Mouse (Mus musculus): ENCODE measurements at regions not wholly inside any gene's neighbourhood (a gene's known extent, or its start where the extent isn't known, plus 50 kb on each side); places are given as distances from the start of the nearest gene placed in this dataset.
"Not testable (repeated sequence)": the region's sequence is repeated elsewhere in the genome, so short reads cannot be mapped to it uniquely, and the experiment has no call there.

DNA sequence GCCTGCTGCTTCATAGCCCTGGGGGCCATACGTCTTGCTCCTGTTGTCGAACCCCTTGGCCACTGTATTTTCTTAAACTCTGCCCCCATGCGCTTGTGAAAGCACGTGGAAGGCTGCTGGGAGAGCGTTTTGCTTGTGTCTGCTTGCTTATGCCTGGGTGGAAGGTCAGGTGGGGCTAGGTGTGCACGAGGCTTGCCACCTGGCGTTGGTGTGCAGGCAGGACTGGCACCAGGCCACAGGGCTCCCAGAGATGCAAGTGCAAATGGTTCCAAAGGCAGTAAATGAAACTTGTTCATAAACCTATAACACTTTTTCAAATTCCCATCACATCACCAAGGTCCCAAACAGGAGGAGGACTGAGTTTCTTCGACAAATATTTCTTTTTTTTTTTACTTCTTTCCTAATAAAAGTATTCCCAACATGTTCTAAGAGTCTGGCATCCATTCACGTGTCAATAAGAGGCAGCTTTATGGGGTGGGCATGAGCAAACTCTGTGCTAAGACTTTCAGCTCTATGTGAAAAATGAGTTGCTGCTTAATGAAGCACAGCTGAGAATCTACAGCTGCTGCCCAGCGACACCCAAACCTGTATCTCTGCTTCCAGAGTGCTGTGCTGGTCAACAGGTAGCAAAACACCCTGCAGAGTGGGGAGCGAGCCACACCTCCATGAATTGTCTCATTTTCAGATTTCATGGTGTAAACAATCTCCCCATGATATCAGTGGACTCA is 116.0 kb upstream of the Gmds start:
- no peak for DNase-seq (ENCODE audit: low spot score in 2 of 2)

DNA sequence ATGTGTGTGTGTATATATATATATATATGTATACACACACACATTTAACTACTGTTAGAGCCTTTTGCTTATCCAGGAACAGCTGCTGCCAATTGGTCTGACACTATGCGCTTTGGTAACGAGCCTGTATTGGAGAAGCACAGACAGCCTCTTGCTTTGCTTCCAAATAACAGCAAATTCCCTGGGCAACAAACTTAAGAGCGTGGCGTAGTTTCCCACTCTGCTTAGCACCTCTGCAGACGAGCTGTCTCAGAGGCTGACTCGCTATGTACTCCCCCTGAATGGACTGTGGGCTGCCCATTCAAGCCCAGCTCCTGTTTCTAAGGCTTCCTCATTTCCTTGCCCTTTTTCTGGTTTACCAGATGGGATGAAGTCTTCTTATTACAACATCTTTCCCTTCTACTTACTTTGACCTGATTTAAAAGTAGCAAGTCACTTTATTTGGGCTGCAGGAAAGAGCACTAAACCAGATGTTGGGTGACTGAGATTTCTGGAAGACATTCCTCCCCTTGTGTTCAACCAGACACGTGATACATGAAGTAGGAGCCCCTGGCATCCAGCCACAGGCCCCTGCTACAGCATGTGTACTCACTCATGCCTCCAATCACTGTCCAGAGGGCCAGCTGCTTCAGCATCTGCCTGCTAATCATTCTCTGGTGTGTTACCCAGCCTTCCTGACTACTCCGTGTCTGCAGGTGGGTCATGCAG is 111.3 kb upstream of the Gmds start:
- no peak for DNase-seq (ENCODE audit: low spot score in 2 of 2)

DNA sequence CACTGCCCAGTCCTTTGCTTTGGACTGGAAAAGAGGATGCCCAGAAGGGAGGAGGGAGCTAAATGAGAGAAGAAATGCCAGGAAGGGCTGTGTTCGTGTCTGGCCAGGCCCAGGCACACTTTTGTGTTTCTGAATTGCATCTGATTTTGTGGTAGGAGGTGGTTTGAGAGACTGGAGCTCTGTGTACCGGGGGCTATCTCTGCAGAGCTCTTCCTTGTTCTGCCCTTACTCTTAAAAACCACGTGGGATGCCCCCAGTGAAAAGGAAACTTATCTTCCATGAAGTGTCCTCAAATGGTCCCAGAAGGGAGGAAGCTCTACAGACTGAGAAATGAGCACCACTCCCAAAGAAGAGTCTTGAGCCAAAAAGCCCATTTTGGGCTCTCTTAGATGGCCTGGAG is 106.0 kb upstream of the Gmds start:
- DNase-seq (ENCODE audit: low spot score in 2 of 2), result no peak

DNA sequence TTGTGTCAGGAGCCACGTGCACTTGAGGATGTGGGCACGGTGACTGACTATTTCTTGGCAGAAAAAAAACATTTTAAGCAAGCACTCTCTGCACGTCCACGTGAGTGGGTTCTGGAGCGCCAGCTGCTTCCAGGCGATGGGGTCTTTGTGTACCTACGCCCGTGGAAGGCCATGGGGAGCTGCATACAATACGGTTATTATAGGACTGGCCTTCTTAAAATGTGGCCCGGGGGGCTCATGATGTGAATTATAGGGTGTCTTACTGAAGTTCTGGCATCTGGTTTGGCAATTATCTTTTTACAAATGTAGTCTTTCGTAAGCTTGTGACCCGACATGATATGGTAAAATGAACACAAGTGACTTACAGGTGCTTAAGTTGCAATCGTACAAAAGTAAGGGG is 103.5 kb upstream of the Gmds start:
- no peak for DNase-seq (ENCODE audit: low spot score in 2 of 2)

DNA sequence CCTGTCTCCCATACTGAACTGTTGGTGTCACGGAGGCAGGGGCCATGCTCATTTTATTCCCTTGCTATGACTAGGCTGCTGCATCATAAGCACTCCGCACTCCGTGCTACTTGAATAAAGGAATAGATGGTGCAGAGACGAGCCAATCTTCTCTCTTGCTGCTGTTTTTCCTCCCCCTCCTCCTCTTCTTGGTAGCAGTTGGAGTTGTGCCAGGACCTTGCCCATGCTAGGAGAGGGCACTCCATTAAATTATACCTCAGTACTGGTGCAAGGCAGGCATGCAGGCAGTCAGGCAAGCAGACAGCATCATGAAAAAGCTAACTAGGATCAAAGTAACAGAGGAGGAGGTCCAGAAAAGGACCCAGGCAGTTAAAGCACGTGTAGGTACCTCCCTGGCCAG is 96.6 kb upstream of the Gmds start:
- DNase-seq (ENCODE audit: low spot score in 2 of 2), result no peak

DNA sequence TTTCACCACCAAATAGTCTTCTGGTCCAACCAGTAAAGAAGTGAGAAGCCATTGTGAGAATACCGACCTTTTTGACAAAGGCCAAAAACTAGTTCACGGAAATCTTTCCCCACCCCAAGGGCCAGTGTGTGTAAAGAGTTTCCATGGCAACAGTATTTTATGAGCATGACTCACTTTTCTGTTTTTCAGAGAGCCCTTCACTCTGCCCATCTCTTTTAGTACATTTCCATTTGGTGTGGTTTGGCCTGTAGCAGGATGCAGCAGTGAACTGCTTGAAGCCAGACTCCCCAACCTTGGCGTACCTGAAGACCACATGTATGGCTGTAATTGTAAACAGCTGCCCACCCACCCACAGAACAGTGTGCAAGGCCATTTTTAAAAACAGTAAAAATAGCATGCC is 89.9 kb upstream of the Gmds start:
- no peak for DNase-seq (ENCODE audit: low spot score in 2 of 2)

DNA sequence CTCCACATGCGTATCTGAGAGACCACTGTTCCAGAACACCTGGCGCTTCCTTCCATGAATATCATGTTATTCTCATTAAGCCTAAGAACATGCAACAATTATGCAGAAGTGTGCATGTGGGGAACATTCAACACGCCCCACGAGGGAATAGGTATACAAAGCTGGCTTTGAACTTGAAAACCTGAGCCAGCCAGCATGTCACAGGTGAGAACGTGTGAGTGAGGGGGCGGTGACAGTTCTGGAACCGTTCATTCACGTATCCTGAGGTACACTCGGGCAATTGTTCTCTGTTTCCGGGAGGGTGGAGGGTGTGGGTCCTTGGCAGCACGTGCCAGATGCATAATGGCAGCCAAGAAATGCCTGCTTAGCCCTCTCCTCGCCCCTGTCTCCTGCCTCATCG is 88.4 kb upstream of the Gmds start:
- DNase-seq (ENCODE audit: low spot score in 2 of 2), result no peak

DNA sequence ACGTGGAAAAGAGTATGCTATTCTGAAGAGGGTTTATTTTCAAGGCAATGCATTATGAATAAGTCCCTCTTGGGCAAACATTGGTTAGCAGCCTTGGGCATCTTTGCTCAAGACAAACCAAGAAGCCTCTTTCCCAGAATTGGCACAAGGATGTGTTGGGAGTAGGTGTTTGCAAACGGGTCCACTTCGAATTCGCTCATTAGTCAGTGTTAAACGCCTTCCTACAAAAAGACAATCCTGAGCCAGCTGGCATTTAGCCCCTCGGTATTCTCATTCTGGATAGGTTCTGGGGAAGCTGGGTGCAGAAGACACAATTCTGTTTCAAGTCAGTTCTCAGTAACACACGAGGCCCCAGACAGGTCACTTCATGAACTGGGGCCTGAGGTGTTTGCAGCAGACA is 87.7 kb upstream of the Gmds start:
- DNase-seq (ENCODE audit: low spot score in 2 of 2), result no peak

DNA sequence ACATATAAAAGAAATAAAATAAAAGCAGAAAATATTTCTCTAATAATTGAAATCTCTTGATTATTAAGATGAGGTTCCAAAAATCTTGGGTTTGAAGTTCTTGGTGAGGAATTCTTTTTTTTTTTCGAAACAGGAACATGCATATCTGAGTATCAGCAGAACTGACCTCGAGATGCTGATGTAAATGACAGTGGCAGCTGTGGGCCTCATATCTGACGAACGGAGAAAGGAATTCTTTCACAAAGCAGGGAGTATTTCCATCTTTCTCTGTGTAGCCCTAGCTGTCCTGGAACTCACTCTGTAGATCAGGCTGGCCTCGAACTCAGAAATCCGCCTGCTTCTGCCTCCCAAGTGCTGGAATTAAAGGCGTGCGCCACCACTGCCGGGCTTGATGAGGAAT is 86.0 kb upstream of the Gmds start:
- DNase-seq (ENCODE audit: low spot score in 2 of 2), result not testable (repeated sequence)

DNA sequence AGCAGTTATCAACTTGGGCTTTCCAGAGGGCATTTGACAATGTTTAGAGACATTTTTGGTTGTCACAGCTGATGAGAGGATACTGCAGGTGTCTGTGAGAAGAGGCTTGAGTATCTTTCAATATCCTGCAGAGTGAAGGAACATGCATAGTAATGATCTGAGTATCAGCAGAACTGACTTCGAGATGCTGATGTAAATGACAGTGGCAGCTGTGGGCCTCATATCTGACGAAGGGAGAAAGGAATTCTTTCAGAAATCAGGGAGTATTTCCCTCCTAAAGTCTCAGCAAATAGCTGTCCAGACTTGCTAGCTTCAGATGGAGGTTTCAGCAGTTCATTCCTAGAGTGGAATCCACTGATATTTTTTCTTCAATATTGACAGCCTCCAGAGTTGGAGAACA is 83.9 kb upstream of the Gmds start:
- DNase-seq (ENCODE audit: low spot score in 2 of 2), result no peak

DNA sequence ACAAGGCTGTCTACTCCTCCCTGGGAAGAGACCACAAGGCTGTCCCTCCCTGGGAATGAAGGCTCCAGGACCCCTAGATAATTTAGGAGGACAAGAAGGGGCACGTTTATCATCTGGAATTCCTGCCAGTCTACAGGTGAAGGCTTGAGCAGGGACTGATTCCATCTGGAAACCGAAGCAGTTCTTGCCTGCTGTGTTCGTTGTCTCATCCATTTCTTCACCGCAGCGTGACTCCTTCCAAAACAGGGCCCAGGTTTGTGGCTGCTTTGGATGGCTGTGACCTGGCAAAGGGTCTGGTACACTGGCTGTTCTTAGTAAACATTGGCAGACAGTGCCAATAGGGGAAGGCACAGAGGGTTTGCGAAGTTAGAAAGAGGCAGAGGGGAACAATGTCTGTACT is 80.8 kb upstream of the Gmds start:
- DNase-seq (ENCODE audit: low spot score in 2 of 2), result no peak

DNA sequence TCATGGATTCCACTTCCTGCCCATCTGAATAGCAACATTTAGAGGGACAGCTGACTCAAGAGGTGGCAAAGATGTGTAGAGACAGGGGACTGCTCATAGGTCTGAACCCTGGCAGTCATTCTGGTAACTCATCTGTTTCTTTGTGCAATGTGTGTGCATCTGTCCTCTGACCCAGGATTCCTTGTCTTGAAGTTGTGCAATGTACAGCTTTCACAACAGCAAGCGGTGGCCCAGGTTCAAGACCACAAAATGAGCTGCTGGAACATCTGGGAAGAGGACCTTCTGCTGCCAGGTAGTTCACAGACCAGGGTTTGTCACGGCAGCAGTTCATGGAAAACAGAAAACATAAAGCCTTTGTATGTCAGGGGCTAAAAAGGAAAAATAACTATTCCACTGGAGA is 80.1 kb upstream of the Gmds start:
- DNase-seq (ENCODE audit: low spot score in 2 of 2), result no peak

DNA sequence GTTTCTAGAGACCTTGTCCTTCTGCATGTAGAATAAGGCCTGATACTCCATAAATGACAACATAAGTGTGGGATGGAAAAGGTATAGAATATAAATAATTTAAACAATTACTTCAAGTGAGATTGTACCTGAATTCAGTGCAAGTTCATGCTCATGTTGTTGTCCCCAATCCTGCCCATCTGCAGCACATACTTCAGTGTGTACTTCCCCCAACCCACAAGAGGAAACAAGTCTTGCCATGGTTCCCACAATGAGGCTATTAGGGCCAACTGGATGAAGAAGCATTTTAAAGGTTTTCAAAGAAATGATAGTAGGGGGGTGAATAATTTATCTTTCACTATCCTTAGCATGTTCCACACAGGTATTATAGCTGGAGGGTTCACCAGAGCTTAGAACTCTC is 79.4 kb upstream of the Gmds start:
- DNase-seq (ENCODE audit: low spot score in 2 of 2), result no peak

DNA sequence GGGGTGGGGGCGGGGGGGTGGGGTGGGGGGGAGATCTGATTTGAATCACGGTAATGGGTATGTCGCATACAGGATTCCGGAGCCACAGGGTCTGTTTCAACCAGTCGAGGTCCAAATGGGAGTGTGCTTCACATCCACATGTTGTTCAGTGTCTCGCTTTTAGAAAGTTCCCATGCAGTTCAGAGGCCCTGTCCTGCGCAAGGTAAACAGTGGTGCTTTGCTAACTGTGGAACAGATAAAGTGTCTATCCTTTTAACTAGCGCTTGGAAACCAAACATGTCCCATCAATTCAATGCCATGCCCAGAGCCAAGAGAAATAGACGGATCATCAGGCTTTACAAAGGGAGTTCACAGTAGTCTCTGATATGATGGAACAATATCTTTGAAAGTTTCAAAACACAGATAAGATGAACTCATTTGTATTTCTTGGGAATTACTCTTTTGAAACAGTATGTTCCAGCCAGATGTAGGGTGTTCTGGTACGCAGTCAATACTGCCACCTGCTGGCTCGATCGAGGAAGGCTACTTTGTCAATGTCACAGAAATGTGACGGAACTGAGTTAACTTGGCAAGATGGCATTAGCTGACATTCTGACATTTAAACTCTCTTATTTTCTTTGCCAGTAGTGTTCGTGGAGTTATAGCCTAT is 72.9 kb upstream of the Gmds start:
- DNase-seq (ENCODE audit: low spot score in 2 of 2), result peak; percentile 39 to 53

DNA sequence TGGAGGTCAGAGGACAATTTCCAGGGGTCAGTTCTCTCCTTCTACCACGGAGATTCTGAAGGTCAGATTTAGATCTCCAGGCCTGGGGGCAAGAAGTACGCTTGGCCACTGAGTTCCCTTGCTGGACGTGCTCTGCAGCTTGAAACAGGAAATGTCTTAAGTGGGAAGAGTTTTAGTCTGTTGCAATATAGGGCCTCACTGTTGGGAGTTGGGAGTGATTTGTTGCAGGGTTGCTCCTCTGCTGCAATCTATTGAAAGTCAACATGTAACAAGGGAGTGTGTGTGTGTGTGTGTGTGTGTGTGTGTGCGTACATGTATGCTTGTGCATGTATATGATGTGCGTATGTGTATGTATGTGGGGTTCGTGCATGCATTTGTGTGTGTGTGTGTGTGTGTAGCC is 71.5 kb upstream of the Gmds start:
- DNase-seq (ENCODE audit: low spot score in 2 of 2), result no peak

DNA sequence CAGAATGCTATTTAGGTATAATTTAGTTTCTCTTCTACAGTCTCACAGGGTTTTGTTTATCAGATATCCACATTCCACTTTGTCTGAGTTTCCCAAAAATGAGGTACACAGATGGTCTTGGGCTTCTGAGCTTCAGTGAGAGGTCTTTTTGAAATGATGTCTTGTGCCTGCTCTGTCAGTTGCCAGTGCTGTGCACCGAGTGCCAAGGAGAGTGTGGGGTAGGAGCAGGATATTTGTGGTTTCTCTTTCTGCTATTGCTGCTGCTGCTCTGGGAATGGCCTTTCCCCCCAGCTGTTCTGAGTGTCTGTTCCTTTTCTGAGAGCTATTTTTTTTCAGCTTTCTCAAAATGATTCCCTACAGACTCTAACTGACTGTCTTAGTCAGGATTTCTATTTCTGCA is 60.1 kb upstream of the Gmds start:
- no peak for DNase-seq (ENCODE audit: low spot score in 2 of 2)
